Mouse (Mus musculus) lung, adult 2 months (tissue): ENCODE data around the gene Fam189a1.

Source experiments
- CTCF ChIP-seq: fragments of 200-500 bp; IDR thresholded peaks from 2 replicates; pipeline ENCODE4 v1.5.1; 2011; ENCODE audit warnings: mild to moderate bottlenecking, low read length, control low read depth; ENCODE audit not compliant: insufficient read depth
- POLR2A ChIP-seq: fragments of 200-500 bp; IDR thresholded peaks from 2 replicates; pipeline ENCODE4 v1.6.1; 2011; ENCODE audit warnings: low read depth, mild to moderate bottlenecking, control low read depth, low read length, borderline replicate concordance; ENCODE audit errors: extremely low read depth

DNA sequence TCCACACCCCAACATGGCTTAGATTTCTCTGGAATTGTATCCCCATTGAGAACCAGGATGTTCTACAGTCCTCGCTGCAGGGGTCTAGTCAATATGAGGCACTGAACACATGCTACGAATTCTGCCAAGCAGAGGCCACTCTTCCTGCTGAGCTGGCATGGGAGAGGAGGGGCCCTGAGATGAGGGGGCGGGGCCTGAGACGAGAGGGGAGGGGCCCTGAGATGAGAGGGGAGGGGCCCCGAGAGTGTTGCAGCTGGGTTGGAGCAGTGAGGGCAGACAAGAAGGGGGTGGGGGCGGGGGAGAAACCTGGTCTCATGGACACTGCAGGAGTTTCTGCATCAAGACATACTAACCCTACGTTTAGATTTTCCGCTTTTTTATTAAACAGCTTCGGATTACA, 82.2 kb downstream of the Fam189a1 start:
- TF ChIP-seq CTCF (no peak), POLR2A (no peak)
